Mouse (Mus musculus) ES-E14 (cell line): ENCODE measurements around the gene Ermap.

ENCODE experiments used
- CHD2 ChIP-seq: IDR thresholded peaks from 2 replicates; pipeline ENCODE4 v1.6.1; 2014; ENCODE audit warnings: mild to moderate bottlenecking, low read depth, low read length, inconsistent platforms
- HCFC1 ChIP-seq: IDR thresholded peaks from 2 replicates; pipeline ENCODE4 v1.6.1; 2012; ENCODE audit warnings: low read length, inconsistent platforms, borderline replicate concordance; ENCODE audit not compliant: insufficient read depth
- MAFK ChIP-seq: IDR thresholded peaks from 2 replicates; pipeline ENCODE4 v1.6.1; 2014; ENCODE audit warnings: mild to moderate bottlenecking, low read depth, low read length, inconsistent platforms; ENCODE audit not compliant: insufficient read depth

- no peak for TF ChIP-seq HCFC1
- TF ChIP-seq CHD2: no peak
- no peak for TF ChIP-seq MAFK
These were observed 48.9 kb upstream of the Ermap start for GRCm38 (mm10) chr4:119238661-119239060.
